Mouse (Mus musculus) liver, postnatal 0 days (tissue): ENCODE data around the gene Pkd1.

Experiments
- CTCF ChIP-seq: sonication (generic); IDR thresholded peaks from 2 replicates; pipeline ENCODE4 v1.5.1; 2016; ENCODE audit warnings: antibody characterized with exemption, low read depth
- EP300 ChIP-seq: IDR thresholded peaks from 2 replicates; pipeline ENCODE4 v1.6.1; 2016; ENCODE audit warnings: antibody characterized with exemption, low read depth, mild to moderate bottlenecking

DNA sequence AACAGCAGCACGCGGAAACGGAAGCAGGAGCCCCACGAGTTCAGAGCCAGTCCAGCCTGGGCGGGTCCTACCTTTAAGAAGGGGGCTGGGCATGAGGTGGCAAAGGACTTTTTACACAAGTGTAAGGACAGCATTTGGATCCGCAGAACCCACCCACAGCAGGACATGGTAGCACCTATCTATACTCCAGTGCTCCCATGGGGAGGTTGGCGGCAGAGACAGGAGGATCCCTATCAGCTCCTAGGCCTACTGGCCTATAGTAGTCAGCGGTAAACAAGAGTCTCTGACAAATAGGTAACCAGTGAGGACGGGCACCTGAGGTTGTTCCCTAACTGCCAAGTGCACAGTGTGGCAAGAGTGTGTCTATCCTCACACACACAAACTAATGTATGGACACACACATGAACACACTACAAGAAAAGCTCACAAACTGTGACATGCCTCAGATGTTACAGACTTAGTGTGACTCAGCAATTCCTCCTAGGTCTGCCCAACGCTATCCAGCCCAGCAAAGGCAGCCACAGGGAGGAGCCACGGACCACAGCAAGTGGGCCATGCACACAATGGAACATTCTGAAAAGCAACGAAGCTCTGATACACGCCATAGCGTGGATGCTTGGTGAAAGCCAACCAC lies 68.0 kb downstream of the Pkd1 start:
- TF ChIP-seq CTCF (peak; percentile 60), EP300 (no peak)
